Comparison of ENCODE assay signal across 25 mouse cellular contexts in genomic region chr16:10441761-10442160, GRCm38 (mm10). TPM values are rescaled to one million over a fixed set of nuclear protein-coding genes. Genes with fewer than 3 reads are reported as not detected.
A peak's percentile ranks its signal among the peaks of the same experiment; 100 is the strongest.
DNase-seq lines count a peak whose midpoint lies in the region; ATAC-seq lines count a peak whose summit lies in the region.
"Had no signal": no experiment of that assay in that cellular context is flagged by ENCODE, and none has a peak within 500 bp of the region (broad histone marks: within the 10 kb centered on the region; RNA-seq: fewer than 3 reads in every experiment).

No protein-coding gene starts in this region.

- 99% methylated on average over 4 of the region's 4 CpGs for WGBS in hindbrain, embryonic 16.5 days

- peaks cover 23% of the 10 kb centered on the region for H3K4me1 ChIP-seq in hindbrain, embryonic 16.5 days (ENCODE audit: control insufficient read depth, insufficient read depth, low read depth, low read length)

- H3K4me2 ChIP-seq in hindbrain, embryonic 16.5 days (ENCODE audit: low read length) = no peak overlapping the region

- no peaks in the 10 kb centered on the region for H3K27me3 ChIP-seq in hindbrain, embryonic 16.5 days (replicated peaks; ENCODE audit: control insufficient read depth, insufficient read depth, low read length)
- H3K27me3 ChIP-seq: CH12.LX, Patski had no signal

- peaks cover 5% of the 10 kb centered on the region; the same call in 1 of the 2 replicates for H3K36me3 ChIP-seq in hindbrain, embryonic 16.5 days (ENCODE audit: control insufficient read depth, insufficient read depth, low read length)
- H3K36me3 ChIP-seq: G1E had no signal

- no peaks in the 10 kb centered on the region for H3K9me3 ChIP-seq in hindbrain, embryonic 16.5 days (ENCODE audit: control insufficient read depth, low read length)
- H3K9me3 ChIP-seq: G1E had no signal

- H3K4me3 ChIP-seq in hindbrain, embryonic 16.5 days (ENCODE audit: low read length) = no peak overlapping the region

- H3K27ac ChIP-seq in hindbrain, embryonic 16.5 days (ENCODE audit: low read depth, low read length) = no peak overlapping the region

- no peak for DNase-seq in spleen, postnatal 36 days (ENCODE audit: low spot score in 2 of 2)
- no peak for DNase-seq in left cerebral cortex, adult 9 months (ENCODE audit: low spot score in 2 of 2)
- no peak for DNase-seq in natural killer cell, adult 2 months (ENCODE audit: low spot score in 2 of 2)
- DNase-seq: adrenal gland, adult 2 months; adrenal gland, adult 8-10 months; adrenal gland, postnatal 10 days; adrenal gland, postnatal 14 days; adrenal gland, postnatal 25 days; adrenal gland, postnatal 36 days; B cell, adult 2 months; cerebellum, adult 11 months; cerebellum, adult 11-12 months had no signal

- peak; percentile 61 for ATAC-seq in common myeloid progenitor, adult 5-6 weeks (replicated peaks; ENCODE audit: low read depth, poor library complexity, severe bottlenecking)
- peak; percentile 51; the same call in 1 of the 2 replicates for ATAC-seq in granulocyte monocyte progenitor cell, adult 5-6 weeks (replicated peaks; ENCODE audit: poor library complexity, severe bottlenecking)
- peak; percentile 52 to 56; a peak in 2 of 4 replicates for ATAC-seq in hematopoietic stem cell, adult 5-6 weeks (replicated peaks in 1 of 2; ENCODE audit: insufficient read depth in 1 of 2, low FRiP score in 2 of 2, low TSS enrichment in 1 of 2, low read depth in 1 of 2, poor library complexity in 2 of 2, severe bottlenecking in 2 of 2)
- peak; percentile 71 for ATAC-seq in megakaryocyte progenitor cell, adult 5-6 weeks (replicated peaks; ENCODE audit: poor library complexity)
- ATAC-seq in hindbrain, embryonic 16.5 days = no peak
- ATAC-seq: activated CD4-positive, CD25-positive, alpha-beta regulatory T cell, adult 4 months; CD4-positive, CD25-positive, alpha-beta regulatory T cell, adult 4 months; Patski had no signal

- no peak overlapping the region for H3K9ac ChIP-seq in hindbrain, embryonic 16.5 days (ENCODE audit: low read depth, low read length)

RNA-seq across cellular contexts. Expression of gene Tvp23a, which starts 5.4 kb away (rescaled TPM):
- total RNA-seq in common myeloid progenitor, adult 5-6 weeks (2017) = 0.05 TPM in 1 of 2 replicates, not detected in the other
- not detected in 2 replicates for total RNA-seq in granulocyte monocyte progenitor cell, adult 5-6 weeks (2014; fragmentation: Nextera tagmentation)
- not detected in 2 replicates for total RNA-seq in granulocyte monocyte progenitor cell, adult 5-6 weeks (2017)
- 0.19 TPM in 1 of 2 replicates, not detected in the other for total RNA-seq in hematopoietic stem cell, adult 5-6 weeks (2017)
- total RNA-seq in megakaryocyte progenitor cell, adult 5-6 weeks (2015) = not detected in 2 replicates
- 0.03 TPM in 1 of 2 replicates, not detected in the other for total RNA-seq in megakaryocyte progenitor cell, adult 5-6 weeks (2017)
- polyA plus RNA-seq in hindbrain, embryonic 16.5 days (2015; fragmentation: Nextera tagmentation; extraction: Ambion mirVana) = 48.9 and 52.1 TPM in 2 replicates
- polyA plus RNA-seq: G1E had no signal

RNA-seq across cellular contexts. Expression of gene Nubp1, which starts 30.0 kb away (rescaled TPM):
- total RNA-seq in common myeloid progenitor, adult 5-6 weeks (2017) = 55.7 and 59.3 TPM in 2 replicates
- 45.9 and 48.0 TPM in 2 replicates for total RNA-seq in granulocyte monocyte progenitor cell, adult 5-6 weeks (2014; fragmentation: Nextera tagmentation)
- 41.9 and 58.3 TPM in 2 replicates for total RNA-seq in granulocyte monocyte progenitor cell, adult 5-6 weeks (2017)
- 35.9 and 42.6 TPM in 2 replicates for total RNA-seq in hematopoietic stem cell, adult 5-6 weeks (2017)
- 35.9 and 40.7 TPM in 2 replicates for total RNA-seq in megakaryocyte progenitor cell, adult 5-6 weeks (2015)
- total RNA-seq in megakaryocyte progenitor cell, adult 5-6 weeks (2017) = 41.5 and 48.7 TPM in 2 replicates
- polyA plus RNA-seq in hindbrain, embryonic 16.5 days (2015; fragmentation: Nextera tagmentation; extraction: Ambion mirVana) = 46.3 and 54.1 TPM in 2 replicates

RNA-seq across cellular contexts. Expression of gene Ciita, which starts 38.1 kb away (rescaled TPM):
- total RNA-seq in common myeloid progenitor, adult 5-6 weeks (2017) = 0.69 and 1.2 TPM in 2 replicates
- 2.3 TPM in 1 of 2 replicates, not detected in the other for total RNA-seq in granulocyte monocyte progenitor cell, adult 5-6 weeks (2014; fragmentation: Nextera tagmentation)
- 0.09 and 0.52 TPM in 2 replicates for total RNA-seq in granulocyte monocyte progenitor cell, adult 5-6 weeks (2017)
- 2.3 and 2.4 TPM in 2 replicates for total RNA-seq in hematopoietic stem cell, adult 5-6 weeks (2017)
- total RNA-seq in megakaryocyte progenitor cell, adult 5-6 weeks (2015) = 0.20 and 0.54 TPM in 2 replicates
- total RNA-seq in megakaryocyte progenitor cell, adult 5-6 weeks (2017) = 0.14 and 1.1 TPM in 2 replicates
- 0.46 and 0.54 TPM in 2 replicates for polyA plus RNA-seq in hindbrain, embryonic 16.5 days (2015; fragmentation: Nextera tagmentation; extraction: Ambion mirVana)
- total RNA-seq: MEL had no signal
- polyA plus RNA-seq: C2C12, G1E had no signal

RNA-seq across cellular contexts. Expression of gene Tekt5, which starts 46.5 kb away (rescaled TPM):
- total RNA-seq in common myeloid progenitor, adult 5-6 weeks (2017) = not detected in 2 replicates
- 0.49 TPM in 1 of 2 replicates, not detected in the other for total RNA-seq in granulocyte monocyte progenitor cell, adult 5-6 weeks (2014; fragmentation: Nextera tagmentation)
- total RNA-seq in granulocyte monocyte progenitor cell, adult 5-6 weeks (2017) = not detected in 2 replicates
- not detected in 2 replicates for total RNA-seq in hematopoietic stem cell, adult 5-6 weeks (2017)
- total RNA-seq in megakaryocyte progenitor cell, adult 5-6 weeks (2015) = 0.10 TPM in 1 of 2 replicates, not detected in the other
- total RNA-seq in megakaryocyte progenitor cell, adult 5-6 weeks (2017) = 0.27 TPM in 1 of 2 replicates, not detected in the other
- 20.7 and 27.5 TPM in 2 replicates for polyA plus RNA-seq in hindbrain, embryonic 16.5 days (2015; fragmentation: Nextera tagmentation; extraction: Ambion mirVana)
- total RNA-seq: adrenal gland, adult 18-20 months; adrenal gland, adult 2 months; adrenal gland, adult 8-10 months; adrenal gland, postnatal 14 days; adrenal gland, postnatal 25 days; adrenal gland, postnatal 36 days; CH12.LX had no signal
- polyA plus RNA-seq: activated CD4-positive, CD25-positive, alpha-beta regulatory T cell, adult 4 months; adrenal gland, adult 2 months; C2C12; CD4-positive, CD25-positive, alpha-beta regulatory T cell, adult 4 months; Patski had no signal
